Mouse (Mus musculus): ENCODE measurements around the gene Plekhg3. TPM values are rescaled to one million over a fixed set of nuclear protein-coding genes. Genes with fewer than 3 reads are reported as not detected.

The Plekhg3 gene
- total RNA-seq, 2 experiments from 2014 or later: 10.3 to 11.7 TPM

DNA sequence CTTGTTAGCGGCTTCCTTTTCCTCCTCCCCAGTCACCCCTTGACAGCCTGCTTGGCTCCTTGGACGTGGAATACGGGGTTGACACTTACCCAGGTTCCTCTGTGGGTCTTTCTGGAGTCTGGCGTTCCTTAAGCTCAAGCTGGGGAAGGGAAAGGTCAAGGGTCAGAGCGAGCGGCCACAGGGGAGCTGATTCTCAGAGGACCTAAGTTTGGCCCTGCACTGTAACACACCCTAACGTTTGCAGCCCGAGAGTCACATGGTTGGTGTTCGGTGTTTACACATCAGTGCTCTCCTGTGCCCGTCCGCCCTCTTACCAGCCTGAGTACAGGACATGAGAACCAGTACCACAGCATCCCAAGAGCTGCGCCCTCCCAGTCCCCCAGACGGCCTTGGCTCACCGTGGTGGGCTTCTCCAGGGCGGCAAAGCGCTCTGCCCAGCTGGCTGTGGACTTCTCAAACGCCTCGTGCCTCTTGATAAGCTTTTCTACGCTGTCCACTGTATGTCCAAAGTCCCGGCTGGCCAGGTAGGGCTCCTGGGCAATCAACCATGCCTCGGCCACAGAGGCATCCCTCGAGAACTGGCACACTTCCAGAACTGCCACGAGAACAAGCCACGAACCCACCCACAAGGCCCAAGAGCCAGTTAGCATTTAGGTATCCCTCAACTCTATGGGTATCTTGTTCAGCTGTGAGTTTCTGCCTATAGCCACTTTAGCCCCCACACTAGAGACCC lies 67.7 kb downstream of the Plekhg3 start:
- DNase-seq: no peak
- intact Hi-C loops (cut with DNase I; ENCODE audit: low total_unique reads): no loop called here

DNA sequence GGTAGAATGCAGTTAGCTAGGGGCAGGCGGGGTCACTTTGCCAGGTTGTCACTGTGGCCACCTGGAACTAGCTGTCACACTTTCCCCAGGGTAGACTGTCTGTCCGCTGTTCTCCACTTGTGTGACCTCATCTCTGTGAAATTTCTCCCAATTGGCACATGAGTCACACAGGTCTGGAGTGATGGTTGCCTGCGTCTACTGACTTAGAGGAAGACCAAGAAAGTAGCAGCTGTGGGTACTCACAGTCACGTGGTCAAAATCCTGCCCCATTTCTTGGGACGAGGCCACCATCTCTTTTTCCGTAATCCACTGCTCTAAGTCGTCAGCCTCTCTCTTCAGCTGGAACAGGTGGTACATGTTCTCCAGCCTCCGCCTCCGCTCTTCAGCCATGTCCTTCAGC lies 73.1 kb downstream of the Plekhg3 start:
- intact Hi-C loops (cut with DNase I; ENCODE audit: low total_unique reads): no loop called here
- DNase-seq: no peak

DNA sequence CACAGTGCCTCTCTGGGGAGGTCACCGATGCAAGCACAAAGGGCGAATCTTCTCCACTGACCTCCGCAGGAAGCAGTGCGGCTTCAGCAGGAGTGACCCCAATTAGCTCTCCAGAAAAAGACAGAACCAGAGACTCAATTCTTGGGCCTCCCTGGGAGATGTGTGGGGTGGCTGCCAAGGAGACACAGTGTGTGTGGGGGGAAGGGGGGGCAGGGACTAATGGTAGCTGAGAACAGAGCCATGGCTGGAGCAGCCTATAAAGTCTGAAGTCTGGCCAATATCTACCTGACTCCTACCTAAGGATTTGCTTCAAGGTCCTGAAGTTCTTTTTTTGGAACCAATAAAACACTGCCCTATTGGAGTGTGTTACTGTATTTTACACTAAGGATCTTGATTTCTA lies 73.9 kb downstream of the Plekhg3 start:
- no peak for DNase-seq
- intact Hi-C loops (cut with DNase I; ENCODE audit: low total_unique reads): no loop called here

DNA sequence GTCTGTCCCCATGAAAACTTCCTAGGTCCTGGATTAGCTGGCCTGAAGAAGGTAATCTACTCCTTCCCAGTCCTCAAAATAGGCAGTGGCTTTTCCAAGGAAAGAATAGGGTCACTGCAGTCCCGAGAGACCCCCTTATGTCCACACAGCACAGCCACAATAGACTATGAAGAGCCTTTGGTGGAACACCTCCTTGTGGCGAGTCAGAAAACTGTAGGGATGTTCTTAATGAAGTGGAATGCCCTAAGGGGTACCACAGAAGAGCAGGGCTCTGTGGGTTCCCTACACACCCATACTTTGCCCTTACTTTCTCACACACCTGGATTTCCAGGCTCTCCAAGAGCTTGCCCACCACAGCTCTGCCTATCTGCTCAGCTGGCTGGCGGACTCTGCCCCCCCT lies 75.1 kb downstream of the Plekhg3 start:
- DNase-seq: no peak
- intact Hi-C loops (cut with DNase I; ENCODE audit: low total_unique reads): no loop called here

DNA sequence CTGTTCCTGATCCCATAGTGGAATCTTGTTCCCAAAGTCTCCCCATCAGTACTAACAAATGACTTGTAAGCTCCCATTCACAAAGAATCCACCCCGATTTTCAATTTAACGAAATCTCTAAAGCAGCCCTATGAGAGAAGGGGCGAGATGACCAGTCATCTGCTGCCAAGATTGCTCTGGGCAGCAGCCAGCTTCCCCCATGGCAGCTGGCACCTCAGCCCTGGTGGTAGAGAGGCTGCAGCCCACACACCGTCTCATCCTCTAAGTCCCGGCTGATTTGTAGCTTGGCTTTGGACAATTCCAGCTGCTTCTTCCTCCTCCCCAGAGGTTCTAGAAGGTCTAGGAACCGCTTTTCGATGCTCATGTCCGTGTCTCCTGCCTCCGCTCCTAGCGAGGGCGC lies 77.5 kb downstream of the Plekhg3 start:
- intact Hi-C loops (cut with DNase I; ENCODE audit: low total_unique reads): no loop called here
- no peak for DNase-seq

DNA sequence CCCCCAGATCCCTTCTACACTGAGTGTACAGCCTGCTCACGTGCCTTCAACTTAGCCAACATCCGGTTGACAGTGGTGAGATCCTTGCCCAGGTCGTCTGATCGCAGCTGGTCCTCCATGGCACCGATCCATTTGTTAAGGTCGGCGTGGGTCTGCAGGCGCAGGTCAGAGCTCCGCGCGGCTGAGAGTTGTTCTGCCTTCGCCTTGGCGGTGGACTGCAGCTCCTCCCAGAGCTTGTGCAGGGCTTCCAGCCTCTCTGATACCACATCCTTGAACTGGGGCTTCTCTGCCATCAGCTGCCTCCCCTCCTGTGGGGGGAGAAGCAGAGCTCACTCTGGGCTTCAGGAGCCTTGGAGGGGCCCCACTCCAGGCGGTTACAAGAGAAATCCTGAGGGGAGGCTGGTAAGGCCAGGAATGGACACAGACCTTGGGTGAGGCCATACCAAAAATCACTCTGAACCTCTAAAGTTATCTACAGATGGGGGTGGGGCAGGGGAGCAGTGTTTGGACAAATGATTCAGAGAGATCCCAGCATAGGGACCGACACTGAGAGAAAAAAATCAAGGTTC lies 78.4 kb downstream of the Plekhg3 start:
- intact Hi-C loops (cut with DNase I; ENCODE audit: low total_unique reads): no loop called here
- DNase-seq: no peak

DNA sequence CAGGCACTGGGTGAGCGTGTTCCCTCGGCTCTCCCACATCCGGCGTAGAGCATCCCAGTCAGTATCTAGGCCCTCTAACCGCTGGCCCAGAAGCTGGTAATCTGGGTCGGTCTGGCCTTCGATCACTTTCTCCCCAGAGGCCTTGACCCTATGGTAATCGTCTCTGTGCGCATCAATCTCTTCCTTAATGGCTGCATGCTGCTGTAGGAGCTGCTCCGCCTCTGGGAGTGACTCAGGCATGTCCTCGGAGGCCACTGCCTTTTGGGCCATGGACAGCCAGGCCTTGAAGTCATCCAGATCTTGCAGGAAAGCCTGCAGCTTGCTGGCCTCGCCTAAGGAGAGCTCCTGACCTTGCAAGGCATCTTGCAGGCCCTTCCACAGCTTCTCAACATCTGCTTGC lies 81.9 kb downstream of the Plekhg3 start:
- intact Hi-C loops (cut with DNase I; ENCODE audit: low total_unique reads): no loop called here
- no peak for DNase-seq

DNA sequence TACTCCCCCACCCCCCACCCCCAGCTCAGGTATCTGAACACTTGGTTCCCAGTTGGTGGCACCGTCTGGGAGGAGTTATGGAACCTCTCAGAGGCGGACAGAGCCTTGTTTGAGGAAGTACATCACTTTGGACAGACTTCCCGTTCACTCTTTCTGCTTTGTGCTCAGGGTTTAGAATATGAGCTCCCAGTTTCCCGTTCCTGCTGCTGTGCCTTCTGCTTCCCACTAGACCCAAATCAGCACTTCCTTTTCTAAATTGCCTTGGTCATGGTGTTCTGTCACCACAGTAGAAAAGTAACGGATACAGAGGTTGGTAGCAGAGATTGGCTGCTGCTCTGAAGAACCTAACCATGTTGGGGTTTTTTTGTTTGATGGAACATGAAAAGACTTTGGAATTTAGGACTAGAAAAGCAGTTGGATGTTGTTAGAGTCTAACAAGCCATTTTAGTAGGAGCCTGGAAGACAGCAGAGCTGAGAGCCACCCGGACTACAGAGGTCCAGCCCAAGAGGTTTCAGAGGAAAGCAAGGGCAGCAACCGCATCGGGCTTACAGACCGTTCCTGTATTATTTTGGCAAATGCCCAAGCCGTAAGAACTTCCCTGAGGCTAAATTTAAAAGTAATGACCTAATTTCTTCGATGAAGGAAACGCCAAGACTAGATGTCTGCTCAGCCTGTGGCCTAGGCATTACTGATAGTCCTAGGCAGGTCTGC lies 84.3 kb downstream of the Plekhg3 start:
- intact Hi-C loops (cut with DNase I; ENCODE audit: low total_unique reads): no loop called here
- DNase-seq: no peak

DNA sequence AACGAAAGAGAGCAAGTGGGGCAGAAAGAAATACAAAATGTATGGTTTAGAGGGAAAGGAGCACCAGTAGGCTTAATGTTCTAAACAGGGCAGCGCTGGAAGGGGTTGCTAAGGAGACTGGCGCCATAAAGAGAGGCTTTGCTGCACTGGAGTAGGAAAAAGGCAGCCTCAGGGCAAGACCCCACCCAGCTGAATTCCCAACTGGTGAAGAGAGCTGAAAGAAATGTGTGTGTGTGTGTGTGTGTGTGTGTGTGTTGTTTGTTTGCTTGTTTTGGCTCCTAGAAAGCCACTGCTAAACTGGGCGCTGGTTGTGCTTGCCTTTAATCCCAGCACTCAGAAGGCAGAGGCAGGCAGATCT lies 84.9 kb downstream of the Plekhg3 start:
- no peak for DNase-seq

DNA sequence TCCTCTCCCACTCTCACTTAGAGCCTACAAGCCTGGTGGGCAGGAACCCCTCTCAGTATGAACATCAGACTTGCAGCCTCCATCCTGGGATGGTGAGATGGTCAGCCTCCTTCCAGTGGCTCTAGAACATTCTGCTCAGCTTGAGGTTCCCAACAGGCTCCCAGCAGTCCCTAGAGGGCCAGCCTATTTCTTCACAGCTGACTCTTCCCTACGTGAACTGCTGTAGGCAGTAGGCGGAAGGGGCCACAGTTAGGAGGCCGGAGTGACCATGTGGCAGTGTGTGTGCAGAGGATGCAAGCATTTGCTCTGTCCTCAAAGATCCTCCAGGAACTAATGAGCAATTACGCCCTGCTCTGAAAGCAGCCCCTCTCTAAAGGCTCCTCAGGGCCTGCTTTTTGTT lies 87.5 kb downstream of the Plekhg3 start:
- DNase-seq: no peak
- intact Hi-C loops (cut with DNase I; ENCODE audit: low total_unique reads): no loop called here

More for the DNA sequence above, 84.9 kb downstream of the Plekhg3 start:
- intact Hi-C loops (cut with DNase I; ENCODE audit: low total_unique reads): no loop called here

DNA sequence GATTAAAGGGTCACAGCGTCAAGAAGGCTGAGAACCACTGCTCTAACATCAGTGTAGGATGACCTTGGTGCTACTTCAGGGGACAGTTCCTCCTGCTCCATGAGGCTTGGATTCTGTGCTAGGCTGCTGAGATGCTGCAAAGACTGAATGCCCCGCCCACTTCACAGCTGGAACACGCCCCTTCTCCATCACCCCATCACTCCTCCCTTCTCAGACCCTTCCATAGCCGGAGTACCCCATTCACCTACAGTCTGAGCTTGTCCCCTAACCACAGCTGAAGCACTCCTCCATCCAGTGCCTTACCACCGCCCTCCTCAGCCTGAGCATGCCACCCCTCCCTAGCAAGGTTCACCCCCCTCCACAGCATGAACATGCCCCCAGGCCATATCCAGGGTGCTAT lies 89.2 kb downstream of the Plekhg3 start:
- intact Hi-C loops (cut with DNase I; ENCODE audit: low total_unique reads): no loop called here
- no peak for DNase-seq

DNA sequence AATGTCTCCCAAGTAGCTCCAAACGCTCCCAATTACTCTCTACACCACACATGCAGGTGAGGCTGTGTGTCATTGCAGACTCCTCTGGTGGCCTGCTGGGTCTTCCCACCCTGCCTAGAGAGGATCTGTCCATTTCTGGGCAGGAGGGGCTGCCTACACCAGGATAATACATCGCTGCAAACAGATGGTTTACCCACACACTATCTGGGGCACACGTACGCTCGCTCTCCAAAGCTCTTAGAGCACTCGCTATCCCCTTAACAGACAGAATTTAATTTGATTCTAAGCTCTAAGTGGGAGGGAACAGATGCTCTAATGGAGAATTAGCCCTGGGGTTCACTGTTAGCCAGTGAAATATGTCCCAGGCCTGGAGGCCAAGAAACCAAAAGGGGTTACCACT lies 92.7 kb downstream of the Plekhg3 start:
- DNase-seq: no peak
- intact Hi-C loops (cut with DNase I; ENCODE audit: low total_unique reads): no loop called here

Small RNAs within 50 kb of the gene (microRNA-seq; reads per million reads assigned to microRNA genes)
- 0 to 0.50 reads per million in 2 experiments for gene Mir5135

Other genes starting within 250 kb of the Plekhg3 start
- 1 to 10 TPM; 1.0 to 1.5 TPM for gene Akap5, start 206.0 kb upstream of the Plekhg3 start, total RNA-seq (2021)
- gene Zbtb25, start 161.3 kb upstream of the Plekhg3 start, total RNA-seq (2021): 1 to 10 TPM; 7.8 to 8.7 TPM
- gene Zbtb1, start 160.6 kb upstream of the Plekhg3 start, total RNA-seq (2021): 1 to 10 TPM; 4.3 to 4.4 TPM
- gene Hspa2, start 126.7 kb upstream of the Plekhg3 start, total RNA-seq (2021): 10 to 100 TPM in 1 of 2 experiments, 1 to 10 TPM in 1; 8.7 to 12.7 TPM
- under 1 TPM; 0.31 to 0.51 TPM for gene Ppp1r36, start 113.4 kb upstream of the Plekhg3 start, total RNA-seq (2021)
- gene Sptb, start 179.7 kb downstream of the Plekhg3 start, total RNA-seq (2021): 10 to 100 TPM; 88.9 to 93.1 TPM
- 10 to 100 TPM; 58.5 to 63.0 TPM for gene Churc1, start 234.6 kb downstream of the Plekhg3 start, total RNA-seq (2021)
- 10 to 100 TPM; 16.1 to 20.0 TPM for gene Fntb, start 234.7 kb downstream of the Plekhg3 start, total RNA-seq (2021)